Mouse (Mus musculus) liver, adult (tissue): Measurements from ENCODE around the gene Tmem215.

Experiments used
- GATA4 ChIP-seq: IDR thresholded peaks from 2 replicates; pipeline ENCODE4 v1.6.1; 2014; ENCODE audit warnings: mild to moderate bottlenecking, low read length; ENCODE audit not compliant: insufficient replicate concordance

Gene Tmem215

GRCm38 (mm10) chr4:40471880-40472279, at the start of gene Tmem215:
Tmem215 (plus strand) TSS chr4:40472180.
- TF ChIP-seq GATA4, result no peak

GRCm38 (mm10) chr4:40431916-40432315, 40.1 kb upstream of the Tmem215 start:
- no peak for TF ChIP-seq GATA4

GRCm38 (mm10) chr4:40433379-40433778, 38.6 kb upstream of the Tmem215 start:
- TF ChIP-seq GATA4, result no peak

- TF ChIP-seq GATA4, result no peak
Observed at GRCm38 (mm10) chr4:40434388-40434787, 37.6 kb upstream of the Tmem215 start.

- TF ChIP-seq GATA4, result no peak
Observed at GRCm38 (mm10) chr4:40443565-40443964, 28.4 kb upstream of the Tmem215 start.

GRCm38 (mm10) chr4:40472700-40473530, 935 bp downstream of the Tmem215 start:
- no peak for TF ChIP-seq GATA4

GRCm38 (mm10) chr4:40473911-40474310, 1.9 kb downstream of the Tmem215 start:
- no peak for TF ChIP-seq GATA4

GRCm38 (mm10) chr4:40477963-40478362, 6.0 kb downstream of the Tmem215 start:
- no peak for TF ChIP-seq GATA4

- TF ChIP-seq GATA4, result no peak
Observed at GRCm38 (mm10) chr4:40486546-40486945, 14.6 kb downstream of the Tmem215 start.

- TF ChIP-seq GATA4, result no peak
Observed at GRCm38 (mm10) chr4:40491731-40492130, 19.8 kb downstream of the Tmem215 start.

- TF ChIP-seq GATA4, result no peak
Observed at GRCm38 (mm10) chr4:40496354-40496753, 24.4 kb downstream of the Tmem215 start.

- no peak for TF ChIP-seq GATA4
Observed at GRCm38 (mm10) chr4:40496828-40497227, 24.8 kb downstream of the Tmem215 start.

- TF ChIP-seq GATA4, result no peak
Observed at GRCm38 (mm10) chr4:40499812-40500591, 28.0 kb downstream of the Tmem215 start.

GRCm38 (mm10) chr4:40502459-40502858, 30.5 kb downstream of the Tmem215 start:
- TF ChIP-seq GATA4, result no peak

- no peak for TF ChIP-seq GATA4
Observed at GRCm38 (mm10) chr4:40509534-40509933, 37.6 kb downstream of the Tmem215 start.

- TF ChIP-seq GATA4, result no peak
Observed at GRCm38 (mm10) chr4:40513235-40513634, 41.3 kb downstream of the Tmem215 start.
